ENCODE assay signal across 9 mouse cellular contexts in the genomic region with DNA sequence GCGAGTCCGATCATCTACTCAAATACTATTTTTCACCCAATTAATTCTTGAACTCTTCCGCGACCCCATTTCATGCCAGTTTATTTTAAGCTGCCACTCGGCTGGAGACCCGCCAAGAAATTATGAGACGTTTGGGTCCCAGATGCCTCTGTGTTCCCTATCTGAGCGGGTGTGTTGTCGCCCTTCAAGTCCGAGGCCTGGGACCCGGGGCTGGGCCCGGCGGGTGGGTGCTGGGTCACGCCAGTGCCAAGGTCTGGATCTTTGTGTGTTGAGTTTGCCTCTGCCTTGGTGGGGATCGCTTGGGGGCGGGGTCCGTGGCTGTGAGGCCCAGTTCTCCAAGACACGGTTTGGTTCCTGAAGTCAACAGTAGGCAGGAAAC. TPM values are rescaled to one million over a fixed set of nuclear protein-coding genes. Genes with fewer than 3 reads are reported as not detected.
DNase-seq lines count a peak whose midpoint lies in the region; ATAC-seq and TF ChIP-seq lines count a peak whose summit lies in the region.
"Had no signal": no experiment of that assay in that cellular context is flagged by ENCODE, and none has a peak within 500 bp of the region (broad histone marks: within the 10 kb centered on the region; RNA-seq: fewer than 3 reads in every experiment).

No protein-coding gene starts in this region.

- 4% methylated on average over 18 of the region's 18 CpGs for WGBS in kidney, embryonic 16.5 days
- 3% methylated on average over 18 of the region's 18 CpGs for WGBS in forebrain, embryonic 15.5 days
- 3% methylated on average over 18 of the region's 18 CpGs for WGBS in midbrain, embryonic 14.5 days

- no peaks in the 10 kb centered on the region for H3K36me3 ChIP-seq in kidney, embryonic 16.5 days (ENCODE audit: insufficient read depth, low read length)
- H3K36me3 ChIP-seq in forebrain, embryonic 15.5 days = no peaks in the 10 kb centered on the region
- 0 out of 2 replicates have a peak, but pooled peaks cover 3% of the 10 kb centered on the region for H3K36me3 ChIP-seq in midbrain, embryonic 14.5 days (ENCODE audit: control insufficient read depth, insufficient read depth, low read length)
- H3K36me3 ChIP-seq: liver, embryonic 13.5 days had no signal

- ATAC-seq in kidney, embryonic 16.5 days (ENCODE audit: low FRiP score, low TSS enrichment) = no peak
- no peak for ATAC-seq in forebrain, embryonic 15.5 days (replicated peaks)
- no peak for ATAC-seq in midbrain, embryonic 14.5 days (ENCODE audit: low FRiP score, low TSS enrichment)
- ATAC-seq in activated CD4-positive, CD25-positive, alpha-beta regulatory T cell, adult 4 months = no peak

- no peak overlapping the region for H3K27ac ChIP-seq in kidney, embryonic 16.5 days (ENCODE audit: low read length)
- peak overlapping the region; percentile 93 for H3K27ac ChIP-seq in forebrain, embryonic 15.5 days (replicated peaks)
- H3K27ac ChIP-seq in midbrain, embryonic 14.5 days (replicated peaks; ENCODE audit: low read depth, low read length) = peak overlapping the region; percentile 94
- H3K27ac ChIP-seq: liver, embryonic 13.5 days had no signal

- no peaks in the 10 kb centered on the region for H3K9me3 ChIP-seq in kidney, embryonic 16.5 days (ENCODE audit: low read length)
- H3K9me3 ChIP-seq in forebrain, embryonic 15.5 days = no peaks in the 10 kb centered on the region
- no peaks in the 10 kb centered on the region for H3K9me3 ChIP-seq in midbrain, embryonic 14.5 days (ENCODE audit: control insufficient read depth, low read length)
- H3K9me3 ChIP-seq: liver, embryonic 13.5 days had no signal

- peak overlapping the region; percentile 18 for H3K4me3 ChIP-seq in kidney, embryonic 16.5 days (ENCODE audit: low read length)
- H3K4me3 ChIP-seq in forebrain, embryonic 15.5 days = peak overlapping the region; percentile 52
- H3K4me3 ChIP-seq in midbrain, embryonic 14.5 days (replicated peaks; ENCODE audit: low read depth, low read length) = peak overlapping the region; percentile 53
- H3K4me3 ChIP-seq: liver, embryonic 13.5 days had no signal

- DNase-seq in kidney, postnatal 25 days = no peak
- peak; percentile 57 for DNase-seq in brain, embryonic 14.5 days (ENCODE audit: low read depth)
- DNase-seq in midbrain, embryonic 14.5 days = peak; percentile 62
- no peak for DNase-seq in adrenal gland, postnatal 4 days (ENCODE audit: low spot score in 2 of 2)
- no peak for DNase-seq in thymus, postnatal 10 days (ENCODE audit: low spot score in 2 of 2)
- DNase-seq: liver, embryonic 13.5 days had no signal

- H3K4me2 ChIP-seq in kidney, embryonic 16.5 days (replicated peaks; ENCODE audit: low read depth, low read length) = peak overlapping the region; percentile 87
- H3K4me2 ChIP-seq in forebrain, embryonic 15.5 days (replicated peaks) = peak overlapping the region; percentile 65
- peak overlapping the region; percentile 66 for H3K4me2 ChIP-seq in midbrain, embryonic 14.5 days (ENCODE audit: low read length)
- H3K4me2 ChIP-seq: liver, embryonic 13.5 days had no signal

- no peak overlapping the region for H3K9ac ChIP-seq in kidney, embryonic 16.5 days (replicated peaks; ENCODE audit: low read length)
- peak overlapping the region; percentile 69 for H3K9ac ChIP-seq in forebrain, embryonic 15.5 days (replicated peaks)
- peak overlapping the region; percentile 88 for H3K9ac ChIP-seq in midbrain, embryonic 14.5 days (replicated peaks; ENCODE audit: low read length)
- H3K9ac ChIP-seq: liver, embryonic 13.5 days had no signal

- TF ChIP-seq CTCF in brain, embryonic 14.5 days (IDR thresholded peaks at IDR 0.05; ENCODE audit: borderline replicate concordance, extremely low read depth, insufficient read depth, insufficient read length) = no peak

- H3K4me1 ChIP-seq in kidney, embryonic 16.5 days (ENCODE audit: insufficient read depth, low read length) = peaks cover 62% of the 10 kb centered on the region
- H3K4me1 ChIP-seq in forebrain, embryonic 15.5 days = peaks cover 73% of the 10 kb centered on the region
- peaks cover 13% of the 10 kb centered on the region for H3K4me1 ChIP-seq in midbrain, embryonic 14.5 days (ENCODE audit: control insufficient read depth, insufficient read depth, low read length)

- peaks cover 85% of the 10 kb centered on the region for H3K27me3 ChIP-seq in kidney, embryonic 16.5 days (ENCODE audit: insufficient read depth, low read length)
- peaks cover 70% of the 10 kb centered on the region for H3K27me3 ChIP-seq in forebrain, embryonic 15.5 days
- peaks cover 57% of the 10 kb centered on the region for H3K27me3 ChIP-seq in midbrain, embryonic 14.5 days (ENCODE audit: control insufficient read depth, insufficient read depth, low read length)

- no peak for TF ChIP-seq POLR2A in brain, embryonic 14.5 days (IDR thresholded peaks at IDR 0.05; ENCODE audit: borderline replicate concordance, extremely low read depth, insufficient read depth, insufficient read length, poor library complexity, severe bottlenecking)

RNA-seq across cellular contexts. Expression of a gene that starts 13.7 kb away (rescaled TPM):
- polyA plus RNA-seq in kidney, embryonic 16.5 days (2015; fragmentation: Nextera tagmentation; extraction: Ambion mirVana) = 0.11 and 0.28 TPM in 2 replicates
- 140 and 158 TPM in 2 replicates for polyA plus RNA-seq in brain, embryonic 14.5 days (2012; rRNA removed)
- 70.9 and 71.1 TPM in 2 replicates for polyA plus RNA-seq in forebrain, embryonic 15.5 days (2015; fragmentation: Nextera tagmentation; extraction: Ambion mirVana)
- polyA plus RNA-seq in midbrain, embryonic 14.5 days (2014; fragmentation: Nextera tagmentation; extraction: Ambion mirVana) = 111 and 113 TPM in 2 replicates
- total RNA-seq in adrenal gland, postnatal 4 days (2021) = 1 to 10 TPM; 2.1 to 2.6 TPM
- under 1 TPM in 1 of 2 experiments, not detected in 1; 0.21 TPM for polyA plus RNA-seq in activated CD4-positive, CD25-positive, alpha-beta regulatory T cell, adult 4 months (2017; shearing (Covaris generic))

RNA-seq across cellular contexts. Expression of a gene that starts 58.0 kb away (rescaled TPM):
- polyA plus RNA-seq in kidney, embryonic 16.5 days (2015; fragmentation: Nextera tagmentation; extraction: Ambion mirVana) = 2.6 and 2.7 TPM in 2 replicates
- 2.3 and 2.6 TPM in 2 replicates for polyA plus RNA-seq in brain, embryonic 14.5 days (2012; rRNA removed)
- polyA plus RNA-seq in forebrain, embryonic 15.5 days (2015; fragmentation: Nextera tagmentation; extraction: Ambion mirVana) = 2.0 and 2.4 TPM in 2 replicates
- 1.00 and 2.3 TPM in 2 replicates for polyA plus RNA-seq in midbrain, embryonic 14.5 days (2014; fragmentation: Nextera tagmentation; extraction: Ambion mirVana)
- total RNA-seq in adrenal gland, postnatal 4 days (2021) = under 1 TPM; 0.28 to 0.76 TPM
- polyA plus RNA-seq in activated CD4-positive, CD25-positive, alpha-beta regulatory T cell, adult 4 months (2017; shearing (Covaris generic)) = not detected
- polyA plus RNA-seq: liver, embryonic 13.5 days had no signal

Comparison
In these comparisons a context has a peak if more than half of its experiments do, and no peak if none do; other contexts are left out.
1. DNase-seq: peak in brain, embryonic 14.5 days (single experiment) and midbrain, embryonic 14.5 days (single experiment); none in kidney, postnatal 25 days (0 of 2), adrenal gland, postnatal 4 days (0 of 2) and thymus, postnatal 10 days (0 of 2).
2. RNA of a gene that starts 13.7 kb away (polyA plus RNA-seq): 140 to 158 TPM in brain, embryonic 14.5 days, 111 to 113 TPM in midbrain, embryonic 14.5 days and 70.9 to 71.1 TPM in forebrain, embryonic 15.5 days; 0.21 TPM in activated CD4-positive, CD25-positive, alpha-beta regulatory T cell, adult 4 months and 0.11 to 0.28 TPM in kidney, embryonic 16.5 days; every median in the first group is over 10 times any median in the second.
3. Peak in every context shown above with its lines, with median percentiles within 50 percentile points of each other: H3K4me2 ChIP-seq and H3K4me3 ChIP-seq.